In genomic region chr4:106157451-106158179, GRCm38 (mm10) we compare ENCODE assay signal across 19 mouse cellular contexts.
DNase-seq lines count a peak whose midpoint lies in the region; ATAC-seq and TF ChIP-seq lines count a peak whose summit lies in the region.
"Had no signal": no experiment of that assay in that cellular context is flagged by ENCODE, and none has a peak within 500 bp of the region (broad histone marks: within the 10 kb centered on the region; RNA-seq: fewer than 3 reads in every experiment).

No protein-coding gene starts in this region.

- no peak overlapping the region for H3K4me2 ChIP-seq in kidney, embryonic 15.5 days
- no peak overlapping the region for H3K4me2 ChIP-seq in liver, embryonic 13.5 days
- H3K4me2 ChIP-seq in liver, embryonic 11.5 days, result no peak overlapping the region
- H3K4me2 ChIP-seq in liver, postnatal 0 days (ENCODE audit: low read depth, low read length), result 0 out of 2 replicates have a peak overlapping the region, but pooled peaks have one; percentile 18
- H3K4me2 ChIP-seq: embryonic facial prominence, embryonic 13.5 days; forebrain, embryonic 12.5 days; heart, embryonic 12.5 days; hindbrain, embryonic 14.5 days had no signal

- DNase-seq in kidney, adult 18-20 months, result peak; percentile 40
- DNase-seq in liver, embryonic 13.5 days, result no peak
- no peak for DNase-seq in liver, embryonic 11.5 days (ENCODE audit: low spot score)
- peak; percentile 48 for DNase-seq in kidney, postnatal 14 days
- no peak for DNase-seq in liver, postnatal 0 days
- DNase-seq: adrenal gland, adult 8-10 months; cerebellum, adult 11 months; cerebellum, adult 9-10 months; cerebellum, postnatal 36 days; gastrocnemius, postnatal 10 days had no signal

- no peak overlapping the region for H3K4me3 ChIP-seq in kidney, embryonic 15.5 days (replicated peaks)
- no peak overlapping the region for H3K4me3 ChIP-seq in liver, embryonic 13.5 days (replicated peaks)
- H3K4me3 ChIP-seq in liver, embryonic 11.5 days (ENCODE audit: low read depth, low read length), result no peak overlapping the region
- H3K4me3 ChIP-seq in liver, postnatal 0 days (ENCODE audit: low read depth, low read length), result no peak overlapping the region
- H3K4me3 ChIP-seq: embryonic facial prominence, embryonic 13.5 days; forebrain, embryonic 12.5 days; heart, embryonic 12.5 days; hindbrain, embryonic 10.5 days had no signal

- TF ChIP-seq EP300 in liver, postnatal 0 days (IDR thresholded peaks at IDR 0.05; ENCODE audit: low read depth), result no peak

- H3K9me3 ChIP-seq in kidney, embryonic 15.5 days (replicated peaks), result 0 out of 2 replicates have a peak, but pooled peaks cover 2% of the 10 kb centered on the region
- H3K9me3 ChIP-seq in liver, embryonic 13.5 days (replicated peaks), result no peaks in the 10 kb centered on the region
- no peaks in the 10 kb centered on the region for H3K9me3 ChIP-seq in liver, embryonic 11.5 days (ENCODE audit: control insufficient read depth, low read length)
- no peaks in the 10 kb centered on the region for H3K9me3 ChIP-seq in liver, postnatal 0 days (ENCODE audit: low read length)
- H3K9me3 ChIP-seq: forebrain, embryonic 12.5 days; hindbrain, embryonic 10.5 days had no signal

- no peaks in the 10 kb centered on the region for H3K36me3 ChIP-seq in kidney, embryonic 15.5 days
- H3K36me3 ChIP-seq in liver, embryonic 13.5 days, result no peaks in the 10 kb centered on the region
- no peaks in the 10 kb centered on the region for H3K36me3 ChIP-seq in liver, embryonic 11.5 days (ENCODE audit: control insufficient read depth, insufficient read depth, low read length)
- H3K36me3 ChIP-seq in liver, postnatal 0 days (replicated peaks; ENCODE audit: insufficient read depth, low read length), result no peaks in the 10 kb centered on the region
- H3K36me3 ChIP-seq: embryonic facial prominence, embryonic 13.5 days; forebrain, embryonic 12.5 days; heart, embryonic 12.5 days; hindbrain, embryonic 10.5 days had no signal

- no peak overlapping the region for H3K27ac ChIP-seq in kidney, embryonic 15.5 days
- H3K27ac ChIP-seq in liver, embryonic 13.5 days, result no peak overlapping the region
- H3K27ac ChIP-seq in liver, embryonic 11.5 days (ENCODE audit: low read depth, low read length), result no peak overlapping the region
- H3K27ac ChIP-seq in liver, postnatal 0 days (ENCODE audit: low read depth), result 0 out of 2 replicates have a peak overlapping the region, but pooled peaks have one; percentile 16
- H3K27ac ChIP-seq: embryonic facial prominence, embryonic 13.5 days; forebrain, embryonic 12.5 days; hindbrain, embryonic 10.5 days; hindbrain, embryonic 14.5 days had no signal

- WGBS in kidney, embryonic 15.5 days, result 75% methylated on average over 9 of the region's 9 CpGs
- whole genome bisulfite sequencing in liver, embryonic 13.5 days (ENCODE audit: insufficient replicate concordance), result 51% methylated on average over 9 of the region's 9 CpGs
- 59% methylated on average over 9 of the region's 9 CpGs for WGBS in liver, embryonic 11.5 days
- WGBS in liver, postnatal 0 days (ENCODE audit: insufficient replicate concordance), result 62% methylated on average over 9 of the region's 9 CpGs

- H3K4me1 ChIP-seq in kidney, embryonic 15.5 days, result 0 out of 2 replicates have a peak, but pooled peaks cover 5% of the 10 kb centered on the region
- no peaks in the 10 kb centered on the region; the same call in 1 of the 2 replicates for H3K4me1 ChIP-seq in liver, embryonic 13.5 days (replicated peaks)
- H3K4me1 ChIP-seq in liver, embryonic 11.5 days (replicated peaks; ENCODE audit: control insufficient read depth, insufficient read depth, low read length), result no peaks in the 10 kb centered on the region
- H3K4me1 ChIP-seq in liver, postnatal 0 days (ENCODE audit: insufficient read depth), result no peaks in the 10 kb centered on the region
- H3K4me1 ChIP-seq: embryonic facial prominence, embryonic 13.5 days; forebrain, embryonic 12.5 days; hindbrain, embryonic 10.5 days had no signal

- H3K27me3 ChIP-seq in kidney, embryonic 15.5 days, result no peaks in the 10 kb centered on the region
- no peaks in the 10 kb centered on the region for H3K27me3 ChIP-seq in liver, embryonic 13.5 days
- H3K27me3 ChIP-seq in liver, embryonic 11.5 days (replicated peaks; ENCODE audit: control insufficient read depth, insufficient read depth, low read length), result no peaks in the 10 kb centered on the region
- no peaks in the 10 kb centered on the region for H3K27me3 ChIP-seq in liver, postnatal 0 days (ENCODE audit: insufficient read depth, low read length)
- H3K27me3 ChIP-seq: embryonic facial prominence, embryonic 13.5 days; forebrain, embryonic 12.5 days; heart, embryonic 12.5 days; Patski had no signal

- no peak for TF ChIP-seq CTCF in liver, postnatal 0 days (IDR thresholded peaks at IDR 0.05; ENCODE audit: low read depth)

- ATAC-seq in kidney, embryonic 15.5 days (replicated peaks; ENCODE audit: low FRiP score), result no peak
- ATAC-seq in liver, embryonic 13.5 days (ENCODE audit: low read depth), result peak; percentile 39; the same call in 1 of the 2 replicates
- ATAC-seq in liver, embryonic 11.5 days (replicated peaks; ENCODE audit: low FRiP score), result no peak
- ATAC-seq in liver, postnatal 0 days, result peak; percentile 86
- ATAC-seq in activated CD4-positive, CD25-positive, alpha-beta regulatory T cell, adult 4 months, result no peak
- ATAC-seq: forebrain, embryonic 16.5 days; Patski had no signal

- no peak overlapping the region for H3K9ac ChIP-seq in kidney, embryonic 15.5 days
- no peak overlapping the region for H3K9ac ChIP-seq in liver, embryonic 13.5 days
- H3K9ac ChIP-seq in liver, embryonic 11.5 days (ENCODE audit: low read depth, low read length), result no peak overlapping the region
- H3K9ac ChIP-seq in liver, postnatal 0 days (replicated peaks), result no peak overlapping the region
- H3K9ac ChIP-seq: embryonic facial prominence, embryonic 13.5 days; forebrain, embryonic 12.5 days; heart, embryonic 12.5 days; hindbrain, embryonic 14.5 days had no signal

Comparison
In these comparisons a context has a peak if more than half of its experiments do, and no peak if none do; other contexts are left out.
1. ATAC-seq: peak in liver, embryonic 13.5 days (single experiment) and liver, postnatal 0 days (single experiment); none in kidney, embryonic 15.5 days (single experiment), liver, embryonic 11.5 days (single experiment) and activated CD4-positive, CD25-positive, alpha-beta regulatory T cell, adult 4 months (single experiment).
2. DNase-seq: peak in kidney, adult 18-20 months (single experiment) and kidney, postnatal 14 days (single experiment); none in liver, embryonic 13.5 days (single experiment), liver, embryonic 11.5 days (single experiment) and liver, postnatal 0 days (single experiment).